Mouse (Mus musculus) ES-E14 (cell line): Measurements from ENCODE around the gene Sept9.

ENCODE experiments used
- CHD2 ChIP-seq: IDR thresholded peaks from 2 replicates; pipeline ENCODE4 v1.6.1; 2014; ENCODE audit warnings: mild to moderate bottlenecking, low read depth, low read length, inconsistent platforms
- HCFC1 ChIP-seq: IDR thresholded peaks from 2 replicates; pipeline ENCODE4 v1.6.1; 2012; ENCODE audit warnings: low read length, inconsistent platforms, borderline replicate concordance; ENCODE audit not compliant: insufficient read depth
- MAFK ChIP-seq: IDR thresholded peaks from 2 replicates; pipeline ENCODE4 v1.6.1; 2014; ENCODE audit warnings: mild to moderate bottlenecking, low read depth, low read length, inconsistent platforms; ENCODE audit not compliant: insufficient read depth
- ZC3H11A ChIP-seq: IDR thresholded peaks from 2 replicates; pipeline ENCODE4 v1.6.1; 2012; ENCODE audit warnings: low read depth, mild to moderate bottlenecking, inconsistent platforms, low read length, borderline replicate concordance
- ZNF384 ChIP-seq: IDR thresholded peaks from 2 replicates; pipeline ENCODE4 v1.6.1; 2012; ENCODE audit warnings: low read depth, low read length, inconsistent platforms

DNA sequence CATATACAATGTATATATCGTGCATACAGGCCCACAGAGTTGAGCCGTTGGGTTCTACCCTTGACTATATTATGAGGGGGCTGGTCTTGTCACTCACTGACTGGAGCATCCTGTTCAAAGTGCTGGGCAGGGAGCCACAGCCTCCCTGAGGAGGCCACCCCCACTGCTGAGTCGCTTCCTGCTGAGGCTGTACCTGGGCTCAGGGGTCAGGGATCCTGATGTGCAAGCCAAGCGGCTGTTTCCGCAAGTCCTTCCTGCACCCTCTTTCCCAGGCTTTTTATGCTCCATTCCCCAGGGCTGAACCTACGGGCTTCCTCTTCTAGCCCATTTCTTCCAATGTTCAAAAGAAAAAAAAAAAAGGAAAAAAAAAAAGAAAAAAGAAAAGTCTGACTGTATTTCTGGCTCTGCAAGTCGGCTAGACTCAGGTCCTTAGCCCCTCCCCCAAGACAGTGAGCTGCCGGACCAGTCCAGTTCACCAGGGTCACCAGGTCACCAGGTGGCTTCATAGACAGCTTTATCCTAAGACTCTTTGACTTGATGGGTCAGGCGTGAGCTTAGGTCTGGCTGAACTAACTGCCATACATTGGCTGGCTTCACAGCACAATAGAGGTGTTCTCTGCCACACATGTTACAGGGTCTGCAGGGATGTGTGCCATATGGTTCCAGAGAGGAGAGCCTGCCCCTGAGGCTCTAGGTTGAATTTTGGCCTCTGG lies 63.8 kb downstream of the Sept9 start:
- TF ChIP-seq HCFC1 (no peak), CHD2 (no peak), ZNF384 (no peak), ZC3H11A (no peak), MAFK (no peak)
